Mouse (Mus musculus): ENCODE results near the gene I830077J02Rik.
"Not testable (repeated sequence)": the region's sequence is repeated elsewhere in the genome, so short reads cannot be mapped to it uniquely, and the experiment has no call there.

I830077J02Rik gene

DNA sequence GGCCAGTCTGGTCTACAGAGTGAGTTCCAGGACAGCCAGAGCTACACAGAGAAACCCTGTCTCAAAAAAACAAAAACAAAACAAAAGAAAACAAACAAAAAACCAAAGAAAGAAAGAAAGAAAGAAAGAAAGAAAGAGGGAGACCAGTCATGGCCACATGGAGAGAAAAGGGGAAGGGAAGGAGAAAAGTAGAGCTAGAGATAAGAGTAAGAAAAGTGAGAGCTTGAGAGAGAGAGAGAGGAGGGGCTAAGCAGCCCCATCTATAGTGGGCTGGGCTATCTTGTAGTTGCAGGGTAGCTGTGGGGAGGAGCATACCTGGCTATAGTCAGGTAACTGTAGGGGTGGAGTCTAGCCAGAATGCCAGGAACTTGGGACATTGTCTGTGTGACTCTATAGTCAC, 11.7 kb downstream of the I830077J02Rik start:
- DNase-seq (ENCODE audit: inconsistent age in 2 of 2, low spot score in 1 of 2), result not testable (repeated sequence)

GRCm38 (mm10) chr3:105918355-105918745, 14.1 kb downstream of the I830077J02Rik start:
- DNase-seq (ENCODE audit: inconsistent age in 2 of 2, low spot score in 1 of 2), result no peak

DNA sequence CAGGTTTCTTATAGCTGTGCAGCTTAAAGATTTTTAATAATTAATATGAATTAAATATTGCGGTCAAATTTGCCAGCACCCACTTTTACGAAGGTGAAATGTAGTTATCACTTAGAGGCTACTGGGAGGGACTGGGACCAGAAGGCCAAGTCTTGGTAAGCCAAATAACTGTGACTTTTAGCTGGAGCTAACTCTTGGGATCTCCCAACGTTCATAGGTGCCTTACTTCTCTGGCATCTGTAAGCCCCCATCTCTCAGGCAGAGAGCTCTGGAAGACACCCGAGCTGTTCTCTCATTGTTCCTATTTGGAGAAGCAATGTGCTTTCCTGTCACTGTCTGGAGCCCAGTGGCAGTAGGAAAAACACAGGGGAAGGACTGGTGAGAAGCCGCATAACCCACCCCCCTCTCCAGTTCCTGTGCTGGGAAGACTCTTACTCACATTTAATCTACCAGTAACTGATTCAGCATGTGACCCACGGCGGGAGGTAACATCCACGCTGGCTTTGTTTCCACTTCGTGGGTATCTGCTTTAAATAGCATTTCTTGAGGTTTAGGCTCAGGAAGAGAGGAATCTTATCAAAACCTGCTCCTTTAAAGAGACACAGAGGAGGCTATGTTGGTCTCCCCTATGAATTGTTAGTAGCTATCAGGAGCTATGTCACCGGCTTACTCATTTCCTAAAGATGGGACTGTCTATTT, 14.7 kb downstream of the I830077J02Rik start:
- no peak for DNase-seq (ENCODE audit: inconsistent age in 2 of 2, low spot score in 1 of 2)

- DNase-seq (ENCODE audit: inconsistent age in 2 of 2, low spot score in 1 of 2), result not testable (repeated sequence)
Observed at GRCm38 (mm10) chr3:105916455-105916854, 16.0 kb downstream of the I830077J02Rik start.

DNA sequence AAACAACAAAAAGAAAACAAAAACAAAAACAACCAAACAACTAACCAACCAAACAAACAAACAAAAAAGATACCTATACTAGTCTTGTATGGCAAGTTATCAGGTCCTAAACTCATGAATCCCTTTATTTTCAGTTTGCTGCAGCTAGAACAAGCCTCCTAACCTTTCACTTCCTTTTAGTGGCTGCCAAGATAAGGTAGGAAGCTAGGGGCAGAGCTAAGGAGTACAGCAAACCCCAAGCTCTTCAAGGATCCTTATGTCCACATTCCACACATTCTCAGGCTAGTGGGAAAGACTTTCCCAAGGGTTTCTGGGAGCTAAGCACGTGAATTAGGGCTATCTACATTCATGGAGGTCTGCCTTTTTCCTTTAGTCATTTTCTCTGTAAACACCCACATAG, 17.2 kb downstream of the I830077J02Rik start:
- no peak for DNase-seq (ENCODE audit: inconsistent age in 2 of 2, low spot score in 1 of 2)

- no peak for DNase-seq (ENCODE audit: inconsistent age in 2 of 2, low spot score in 1 of 2)
Observed at GRCm38 (mm10) chr3:105913839-105914681, 18.4 kb downstream of the I830077J02Rik start.

DNA sequence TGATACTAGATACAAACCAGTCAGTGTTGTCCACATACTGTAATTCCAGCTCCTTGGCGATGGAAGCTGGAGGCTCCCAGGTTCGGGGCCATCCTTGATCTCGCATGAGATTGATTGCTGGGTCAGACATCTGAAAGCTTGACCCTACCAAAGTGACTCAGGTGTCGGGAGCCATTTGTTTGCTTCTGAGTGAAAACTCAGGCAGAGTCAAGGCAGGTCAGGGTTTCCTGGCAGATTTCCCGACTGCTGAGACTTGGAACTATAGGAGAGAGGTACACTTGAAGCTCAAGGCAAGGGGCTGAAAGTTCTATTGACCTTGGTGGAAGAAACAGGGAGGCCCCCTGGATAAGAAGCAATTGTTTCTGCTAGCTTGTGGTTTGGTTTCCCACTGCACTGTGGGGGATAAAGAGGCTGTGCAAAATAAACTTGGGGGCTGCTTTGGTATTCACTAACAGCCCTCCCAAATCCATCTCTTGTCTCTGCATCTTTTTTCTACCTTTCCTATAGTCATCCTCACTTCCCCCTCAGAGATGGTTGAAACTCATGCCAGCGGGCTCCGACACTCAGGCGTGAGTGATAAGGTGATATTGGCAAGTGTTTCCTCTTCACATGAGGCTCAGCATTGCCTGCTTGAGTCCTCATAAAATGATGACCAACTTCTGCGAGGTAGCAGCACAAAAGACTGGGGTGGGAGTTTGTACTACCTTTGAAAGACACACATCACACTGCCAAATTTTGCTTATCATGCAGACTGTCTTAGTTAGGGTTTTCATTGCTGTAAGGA, 20.2 kb downstream of the I830077J02Rik start:
- peak in 1 of 2 experiments; percentile 53 for DNase-seq (ENCODE audit: inconsistent age in 2 of 2, low spot score in 1 of 2)

DNA sequence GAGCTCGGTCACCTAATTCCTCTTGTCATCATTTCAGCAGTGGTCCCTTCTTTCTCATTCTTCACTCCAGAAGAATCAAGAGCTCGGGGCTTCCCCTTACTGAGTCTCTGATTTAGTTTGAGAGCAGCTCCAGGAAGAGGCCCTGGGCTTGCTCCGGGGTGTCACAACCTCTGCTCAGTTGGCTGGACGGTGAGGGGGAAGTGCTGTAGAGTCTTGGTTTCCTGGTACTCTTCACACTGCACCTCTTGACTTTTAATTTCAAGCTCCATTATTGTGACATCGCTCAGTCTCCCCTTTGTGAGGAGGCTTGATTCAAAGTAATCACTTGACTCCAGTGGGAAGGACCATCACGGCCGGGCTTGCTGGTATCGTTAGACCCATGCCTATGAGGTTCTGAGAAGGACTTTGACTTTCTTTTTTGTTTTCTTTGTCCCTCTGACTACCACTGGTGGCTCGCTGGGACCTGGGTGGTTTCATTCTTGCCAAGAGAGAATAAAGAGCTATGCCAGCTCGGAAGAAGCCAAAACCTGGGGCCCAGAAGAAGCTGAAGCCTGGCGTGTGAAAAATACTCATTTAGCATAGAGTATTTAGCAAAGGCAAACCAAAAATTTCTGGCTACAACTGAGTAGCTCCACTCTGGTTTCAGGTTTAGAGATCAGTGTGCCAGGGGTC, 21.8 kb downstream of the I830077J02Rik start:
- no peak for DNase-seq (ENCODE audit: inconsistent age in 2 of 2, low spot score in 1 of 2)

DNA sequence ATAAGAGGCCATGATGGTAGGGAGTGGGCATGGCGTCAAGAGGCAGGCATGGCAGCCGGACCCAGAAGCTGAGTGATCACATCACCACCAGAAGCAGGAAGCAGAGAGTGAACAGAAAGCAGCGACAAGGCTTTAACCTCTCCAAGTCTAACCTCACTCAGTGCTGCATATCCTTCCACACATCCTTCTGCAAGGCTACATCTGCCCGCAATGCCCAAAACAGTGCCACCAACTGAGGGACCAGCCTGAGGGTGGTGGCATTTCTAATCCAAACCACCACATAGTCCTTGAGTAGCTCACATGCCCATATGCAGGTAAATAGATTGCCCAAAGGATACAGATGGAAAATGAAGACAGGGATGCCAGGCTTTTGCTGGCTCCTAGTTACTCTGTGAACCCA, 23.5 kb downstream of the I830077J02Rik start:
- DNase-seq (ENCODE audit: inconsistent age in 2 of 2, low spot score in 1 of 2), result no peak

GRCm38 (mm10) chr3:105907956-105908655, 24.4 kb downstream of the I830077J02Rik start:
- no peak for DNase-seq (ENCODE audit: inconsistent age in 2 of 2, low spot score in 1 of 2)

- DNase-seq (ENCODE audit: inconsistent age in 2 of 2, low spot score in 1 of 2), result no peak
Observed at GRCm38 (mm10) chr3:105904721-105905120, 27.7 kb downstream of the I830077J02Rik start.

- DNase-seq (ENCODE audit: inconsistent age in 2 of 2, low spot score in 1 of 2), result no peak
Observed at GRCm38 (mm10) chr3:105904213-105904612, 28.3 kb downstream of the I830077J02Rik start.

GRCm38 (mm10) chr3:105901468-105901867, 31.0 kb downstream of the I830077J02Rik start:
- no peak for DNase-seq (ENCODE audit: inconsistent age in 2 of 2, low spot score in 1 of 2)

DNA sequence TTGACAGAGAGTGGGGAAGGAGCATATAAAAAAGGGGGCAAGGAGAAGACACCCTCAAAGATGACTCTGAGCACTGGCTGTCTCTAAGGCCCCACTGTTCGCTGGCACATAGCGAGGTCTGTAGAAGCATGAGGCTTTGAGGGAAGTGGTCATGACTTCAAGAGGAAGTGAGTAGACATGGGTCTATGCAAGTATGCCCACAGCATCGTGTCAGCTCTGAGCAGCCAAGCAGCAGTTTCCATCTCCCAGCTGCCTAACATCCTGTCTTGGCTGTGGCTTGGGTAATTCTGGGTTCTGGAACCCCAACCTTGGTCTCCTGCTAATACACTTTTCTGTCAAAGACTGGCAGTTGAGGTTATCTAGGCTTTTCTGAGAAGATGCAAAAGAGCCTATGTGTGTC, 31.7 kb downstream of the I830077J02Rik start:
- peak in 1 of 2 experiments; percentile 31 for DNase-seq (ENCODE audit: inconsistent age in 2 of 2, low spot score in 1 of 2)

DNA sequence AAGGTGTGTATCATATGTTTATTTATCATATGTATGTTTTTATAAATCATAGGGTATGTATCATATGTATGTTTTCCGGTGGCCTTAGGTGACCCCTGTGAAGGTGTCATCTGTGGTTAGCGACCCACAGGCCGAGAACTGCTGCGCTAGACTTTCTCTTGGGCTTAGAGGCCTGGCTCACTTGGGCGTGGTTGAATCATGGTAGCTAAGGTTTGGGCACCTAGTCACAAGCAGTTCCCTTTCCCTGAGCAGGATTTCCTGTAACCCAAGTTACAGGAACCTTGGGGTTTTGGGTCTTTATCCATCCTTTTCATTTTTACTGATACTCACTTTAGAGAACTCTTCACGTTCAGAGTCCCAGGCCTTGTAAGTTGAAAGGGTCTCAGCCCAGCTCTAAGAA, 32.2 kb downstream of the I830077J02Rik start:
- no peak for DNase-seq (ENCODE audit: inconsistent age in 2 of 2, low spot score in 1 of 2)

DNA sequence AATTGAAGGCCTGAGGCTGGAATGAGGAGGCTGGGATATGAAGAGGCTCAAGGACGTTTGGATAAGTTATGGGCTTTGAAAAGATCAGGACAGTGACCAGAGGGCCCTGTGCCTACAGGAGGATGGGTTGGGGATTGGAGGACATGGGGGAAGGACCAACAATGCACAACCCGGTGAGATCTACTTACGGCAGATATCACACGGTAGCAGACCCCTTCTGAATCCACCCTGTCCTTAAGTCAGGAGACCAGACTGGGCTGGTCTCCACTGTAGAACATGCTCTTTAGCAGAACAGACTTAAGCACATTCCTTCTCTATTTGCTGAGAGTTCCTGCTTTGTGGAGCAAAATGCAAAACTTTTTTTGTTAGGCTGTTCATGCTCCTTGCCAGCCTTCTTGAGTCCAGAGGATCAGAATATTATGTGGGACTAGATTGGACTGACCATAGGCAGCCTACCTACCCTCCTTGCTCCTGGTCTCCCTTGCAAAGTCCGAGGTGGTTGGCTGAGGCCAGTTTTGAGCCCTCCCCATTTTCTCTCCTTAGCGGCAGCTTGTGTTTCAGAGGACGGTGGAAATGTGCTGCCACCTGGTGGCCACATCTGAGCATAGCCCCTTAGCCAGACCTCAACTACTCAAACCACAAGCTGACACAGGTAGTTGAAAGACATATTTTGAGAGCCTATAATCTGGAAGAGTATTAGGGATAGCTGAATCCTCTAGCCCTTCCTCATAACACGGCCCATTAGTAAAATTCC, 32.9 kb downstream of the I830077J02Rik start:
- DNase-seq (ENCODE audit: inconsistent age in 2 of 2, low spot score in 1 of 2), result peak; percentile 86 to 95

GRCm38 (mm10) chr3:105898861-105899260, 33.6 kb downstream of the I830077J02Rik start:
- DNase-seq (ENCODE audit: inconsistent age in 2 of 2, low spot score in 1 of 2), result peak; percentile 16 to 45

DNA sequence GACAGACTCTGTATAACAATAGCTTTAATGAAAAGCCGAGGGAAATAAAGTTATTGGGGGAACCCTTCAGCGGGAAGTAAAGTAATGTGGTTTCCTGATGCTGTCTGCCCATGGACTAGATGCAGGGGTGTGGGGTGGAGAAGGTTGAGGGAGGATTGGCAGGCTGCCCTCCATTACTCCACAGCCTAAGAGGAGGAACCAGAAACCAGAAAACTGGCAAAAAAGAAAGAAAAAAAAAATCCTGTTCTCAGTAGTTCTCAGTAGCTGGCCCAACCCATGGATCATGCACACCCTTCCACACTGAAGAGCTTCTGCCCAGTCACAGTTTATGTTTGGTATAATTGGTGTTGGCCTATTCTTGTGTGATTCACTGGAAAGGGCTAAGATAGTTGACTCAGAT, 34.1 kb downstream of the I830077J02Rik start:
- peak; percentile 39 to 72 for DNase-seq (ENCODE audit: inconsistent age in 2 of 2, low spot score in 1 of 2)

DNA sequence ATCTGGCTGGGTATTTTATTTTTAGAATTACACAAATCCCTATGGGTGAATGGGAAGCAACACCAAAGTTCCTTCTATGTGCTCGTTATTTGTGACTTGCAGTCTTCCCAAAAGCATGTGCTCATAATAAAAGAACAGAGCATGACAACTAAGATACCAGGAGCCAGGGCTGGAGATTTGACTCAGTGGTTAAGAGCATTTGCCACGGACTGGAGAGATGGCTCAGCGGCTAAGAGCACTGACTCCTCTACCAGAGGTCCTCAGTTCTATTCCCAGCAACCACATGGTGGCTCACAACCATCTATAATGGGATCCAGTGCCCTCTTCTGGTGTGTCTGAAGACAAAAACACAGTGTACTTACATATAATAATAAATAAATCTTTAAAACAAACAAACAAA, 35.7 kb downstream of the I830077J02Rik start:
- no peak for DNase-seq (ENCODE audit: inconsistent age in 2 of 2, low spot score in 1 of 2)

Data from adrenal gland, adult (tissue).